Mouse (Mus musculus) spleen, adult 2 months (tissue): ENCODE results near the gene 1700003E16Rik. TPM values are rescaled to one million over a fixed set of nuclear protein-coding genes. Genes with fewer than 3 reads are reported as not detected.

Source experiments
- DNase-seq, 2 experiments: peaks; one replicate each; pipeline versions ENCODE4 v3.0.0 to v3.0.0-alpha.2; 2012 to 2021; ENCODE audit warnings: low spot score in 2 of 2, low read depth in 1 of 2
- H3K27ac ChIP-seq: fragments of 200-500 bp; 2 replicates; pipeline ENCODE4 v1.5.1; 2012; ENCODE audit warnings: low read length, inconsistent platforms; ENCODE audit not compliant: insufficient read depth
- H3K27me3 ChIP-seq: fragments of 200-500 bp; 2 replicates; pipeline ENCODE4 v1.6.1; 2012; ENCODE audit warnings: mild to moderate bottlenecking, moderate library complexity, low read length, inconsistent platforms; ENCODE audit not compliant: control insufficient read depth, insufficient read depth
- H3K36me3 ChIP-seq: fragments of 200-500 bp; 2 replicates; pipeline ENCODE4 v1.6.1; 2012; ENCODE audit warnings: mild to moderate bottlenecking, low read length, inconsistent platforms; ENCODE audit not compliant: control insufficient read depth, insufficient read depth
- H3K4me1 ChIP-seq: fragments of 200-500 bp; 2 replicates; pipeline ENCODE4 v1.6.1; 2011; ENCODE audit warnings: inconsistent platforms; ENCODE audit not compliant: control insufficient read depth, insufficient read depth, insufficient read length
- H3K4me3 ChIP-seq: fragments of 200-500 bp; 2 replicates; pipeline ENCODE4 v1.5.1; 2011; ENCODE audit warnings: mild to moderate bottlenecking, inconsistent platforms; ENCODE audit not compliant: insufficient read depth, insufficient read length; ENCODE audit errors: extremely low read depth
- CTCF ChIP-seq: fragments of 200-500 bp; IDR thresholded peaks from 2 replicates; pipeline ENCODE4 v1.5.1; 2011; ENCODE audit warnings: mild to moderate bottlenecking, inconsistent platforms; ENCODE audit not compliant: insufficient read depth, insufficient read length, insufficient replicate concordance; ENCODE audit errors: extremely low read depth
- POLR2A ChIP-seq: fragments of 200-500 bp; IDR thresholded peaks from 2 replicates; pipeline ENCODE4 v1.6.1; 2011; ENCODE audit warnings: low read depth, low read length, inconsistent platforms
- WGBS: fragments of 180-500 bp; shearing (Covaris S2); methylation state at CpG from one replicate; pipeline ENCODE4 v1.1.7; 2018; 5-methylcytosine and 5-hydroxymethylcytosine counted together
- polyA plus RNA-seq: library from polyadenylated mRNA; depleted of rRNA; stranded (reverse); fragments of >200 nt; gene quantifications from 2 replicates; pipeline ENCODE4 v1.2.3, GENCODE M21; 2012

1700003E16Rik gene
- polyA plus RNA-seq, 1 experiment: 0.05 TPM

DNA sequence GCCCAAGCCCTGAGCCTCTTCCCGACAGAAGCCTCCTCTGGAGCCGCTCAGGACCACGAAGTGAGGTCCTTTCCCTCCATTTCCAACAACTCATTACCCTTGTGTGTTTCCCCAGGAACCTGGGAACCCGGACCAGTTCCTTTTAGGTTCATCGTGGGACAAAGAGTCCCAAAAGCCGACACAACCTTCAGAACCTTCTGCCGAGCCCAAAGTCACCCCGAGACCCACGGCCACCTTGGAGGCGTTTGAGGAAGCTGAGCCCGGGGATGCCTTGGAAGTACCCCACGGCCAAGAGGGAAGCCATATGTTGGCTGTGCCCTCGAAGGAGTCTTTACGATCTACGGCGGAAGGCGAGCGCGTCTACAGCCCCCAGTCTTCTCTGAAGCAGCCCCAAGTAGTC, 5.2 kb downstream of the 1700003E16Rik start:
- H3K36me3 ChIP-seq: no peaks in the 10 kb centered on the region
- H3K4me1 ChIP-seq: peaks cover 4% of the 10 kb centered on the region
- DNase-seq: no peak
- no peak overlapping the region for H3K27ac ChIP-seq
- H3K27me3 ChIP-seq: peaks cover 8% of the 10 kb centered on the region
- WGBS: 17% methylated on average over 19 of the region's 19 CpGs
- peak overlapping the region; percentile 2; the same call in 1 of the 2 replicates for H3K4me3 ChIP-seq
- no peak for TF ChIP-seq CTCF
- no peak for TF ChIP-seq POLR2A

DNA sequence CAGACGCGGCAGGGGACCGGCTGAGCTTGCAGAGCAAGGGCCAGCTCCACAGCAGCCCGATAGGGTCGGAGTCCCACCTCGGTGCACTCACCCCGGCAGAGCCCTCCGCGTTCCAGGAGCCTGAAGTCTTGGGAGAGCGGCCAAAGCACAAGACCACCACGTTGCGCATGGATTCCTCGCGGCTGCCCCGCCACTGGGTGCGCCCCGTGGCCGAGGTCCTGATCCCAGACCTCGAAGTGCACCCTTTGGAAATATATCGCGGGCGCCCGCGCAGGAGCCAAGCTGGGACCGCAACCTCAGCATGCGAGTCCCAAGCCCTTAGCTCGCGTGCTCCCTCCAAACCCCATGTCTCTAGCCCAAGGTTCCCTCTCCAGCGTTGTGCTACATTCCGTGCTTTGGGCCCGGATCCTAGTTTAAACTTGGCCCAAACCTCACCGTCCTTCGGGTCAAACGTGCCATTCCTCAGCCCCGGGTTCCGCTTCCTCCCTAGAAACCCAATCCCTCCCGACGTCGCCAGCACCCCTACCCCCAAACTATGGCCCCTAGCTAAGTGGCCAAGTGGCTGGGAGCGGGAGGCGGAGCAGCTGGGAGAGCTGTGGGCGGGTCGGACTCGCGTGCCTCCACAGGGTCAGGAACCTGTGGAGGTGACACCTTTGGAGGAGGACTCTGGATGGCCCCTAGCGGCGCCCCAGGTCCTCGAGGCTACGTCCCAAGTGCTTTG, 5.9 kb downstream of the 1700003E16Rik start:
- Histone ChIP-seq H3K27ac (no peak overlapping the region), H3K4me3 (peak overlapping the region; percentile 22; the same call in 1 of the 2 replicates), H3K27me3 (peaks cover 7% of the 10 kb centered on the region), H3K36me3 (no peaks in the 10 kb centered on the region), H3K4me1 (peaks cover 3% of the 10 kb centered on the region; the same call in 1 of the 2 replicates)
- no peak for DNase-seq
- 6% methylated on average over 49 of the region's 49 CpGs for WGBS
- TF ChIP-seq POLR2A (no peak), CTCF (no peak)

DNA sequence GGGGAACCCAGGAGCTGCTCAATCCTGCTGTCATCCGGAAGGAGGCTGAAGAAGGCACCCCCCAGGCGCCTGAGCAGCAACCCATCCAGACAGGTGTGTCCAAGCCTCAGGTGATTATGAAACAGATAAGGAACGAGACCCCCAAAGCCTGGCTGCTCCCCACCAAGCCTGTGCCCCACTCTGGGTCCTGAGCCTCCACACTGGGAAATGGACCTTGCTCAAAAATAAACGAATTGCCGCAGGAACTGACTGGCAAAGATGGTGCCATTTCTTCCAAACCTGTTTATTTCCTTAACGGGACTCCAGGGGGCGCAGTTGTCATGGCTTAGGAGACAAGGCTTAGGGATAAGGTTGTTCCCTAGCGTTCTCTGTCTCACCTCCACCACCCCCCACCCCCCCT, 6.5 kb downstream of the 1700003E16Rik start:
- Histone ChIP-seq H3K4me1 (peaks cover 3% of the 10 kb centered on the region; the same call in 1 of the 2 replicates), H3K27me3 (peaks cover 7% of the 10 kb centered on the region), H3K4me3 (peak overlapping the region; percentile 0; the same call in 1 of the 2 replicates), H3K36me3 (no peaks in the 10 kb centered on the region), H3K27ac (no peak overlapping the region)
- WGBS: 2% methylated on average over 8 of the region's 8 CpGs
- peak; percentile 17 to 31 for DNase-seq
- TF ChIP-seq CTCF: peak; percentile 38; the same call in 1 of the 2 replicates
- TF ChIP-seq POLR2A: no peak

DNA sequence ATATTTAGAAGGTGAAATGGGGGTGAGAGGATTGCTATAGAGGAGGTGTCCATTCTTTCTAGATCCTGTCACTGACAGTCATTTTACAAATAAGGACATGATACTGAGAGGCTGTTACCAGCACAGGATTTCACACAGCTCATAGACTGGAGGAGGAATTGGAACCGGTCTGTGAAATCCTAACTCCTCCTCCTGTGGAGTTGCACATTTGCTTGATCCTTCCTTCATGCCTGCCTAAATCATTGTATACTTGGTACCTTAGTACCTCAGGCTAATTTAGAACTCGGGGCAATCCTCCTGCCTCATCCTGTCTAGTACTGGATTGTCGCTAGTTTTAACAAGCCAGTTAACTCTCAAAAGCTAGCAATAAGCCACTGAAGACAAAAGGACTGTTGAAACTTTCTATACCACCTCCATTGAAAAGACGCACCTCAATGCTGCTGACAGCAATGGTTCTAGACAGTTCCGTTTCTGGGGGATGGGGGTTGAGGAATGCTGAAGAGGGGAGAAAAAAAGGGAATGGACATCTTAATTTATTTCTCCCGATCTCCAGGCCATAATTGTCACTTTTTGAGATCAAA, 8.9 kb downstream of the 1700003E16Rik start:
- Histone ChIP-seq H3K36me3 (no peaks in the 10 kb centered on the region), H3K27ac (no peak overlapping the region), H3K4me3 (peak overlapping the region; percentile 86), H3K4me1 (peaks cover 3% of the 10 kb centered on the region; the same call in 1 of the 2 replicates), H3K27me3 (peaks cover 7% of the 10 kb centered on the region)
- TF ChIP-seq CTCF: no peak
- no peak for TF ChIP-seq POLR2A
- no peak for DNase-seq
- WGBS: 3% methylated on average over 6 of the region's 6 CpGs

DNA sequence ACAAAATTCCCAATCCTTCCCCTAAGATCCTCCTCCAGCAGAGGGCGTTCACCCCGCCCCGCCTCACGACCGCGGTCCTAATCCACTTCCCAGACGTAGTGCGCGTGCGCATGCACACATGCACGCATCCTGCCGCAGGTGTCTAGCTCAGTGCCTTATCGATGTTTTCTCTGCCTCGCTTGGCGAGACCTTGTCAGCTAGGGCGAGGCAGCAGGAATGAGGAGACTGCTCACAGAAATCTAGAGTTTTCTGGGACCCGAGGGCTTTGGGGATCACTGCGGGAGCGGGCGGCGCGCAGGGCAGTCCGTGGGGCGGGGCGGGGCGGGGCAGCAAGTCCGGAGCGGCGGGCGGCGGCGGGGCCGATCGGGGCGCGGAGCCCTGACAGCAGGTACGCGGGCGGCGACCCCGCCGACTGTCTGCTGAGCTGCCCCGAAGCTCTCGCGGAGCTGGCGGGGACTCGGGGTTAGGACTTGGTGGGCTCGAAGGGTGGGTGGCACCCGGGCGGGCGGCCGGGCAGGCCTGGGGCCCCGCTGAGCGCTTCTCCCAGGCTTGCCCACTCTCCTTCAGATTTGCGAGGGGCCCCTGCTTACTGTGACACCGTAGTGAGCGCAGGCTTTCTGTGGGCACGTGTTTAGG, 9.5 kb downstream of the 1700003E16Rik start, which contains the start of gene Dctn1:
TSS of gene Dctn1 (plus strand) at position 314 of the 636 bp plus-strand sequence.
- Histone ChIP-seq H3K4me3 (peak within 1 kb of the TSS; percentile 86), H3K4me1 (peaks cover 3% of the 10 kb centered on the region; the same call in 1 of the 2 replicates), H3K36me3 (no peaks in the 10 kb centered on the region), H3K27me3 (peaks cover 7% of the 10 kb centered on the region), H3K27ac (peak within 1 kb of the TSS; percentile 86)
- WGBS: under 1% methylated on average over 58 of the region's 58 CpGs
- TF ChIP-seq POLR2A (peak; percentile 16; the same call in 1 of the 2 replicates), CTCF (peak; percentile 66)
- DNase-seq: peak; percentile 89 to 90

DNA sequence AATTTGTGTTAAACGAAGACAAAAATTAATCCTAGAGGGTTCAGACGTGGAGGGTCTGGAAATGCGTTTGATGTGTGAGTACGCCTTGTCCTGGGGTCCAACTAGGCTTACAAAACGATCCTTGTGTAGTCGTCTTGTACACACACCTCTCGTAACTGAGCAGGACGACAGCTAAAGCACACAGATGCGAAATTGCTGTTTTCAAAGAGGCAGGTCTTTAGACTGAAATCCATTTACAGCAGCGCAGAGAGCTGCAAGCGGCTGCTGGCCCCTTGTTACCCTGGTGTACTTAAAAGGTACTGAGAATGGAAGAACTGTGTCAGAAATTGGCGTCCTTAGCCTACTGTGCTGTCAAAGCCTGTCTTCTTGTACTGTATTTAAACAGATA, 10.0 kb downstream of the 1700003E16Rik start:
- Histone ChIP-seq H3K36me3 (no peaks in the 10 kb centered on the region), H3K27me3 (peaks cover 7% of the 10 kb centered on the region), H3K27ac (no peak overlapping the region), H3K4me3 (peak overlapping the region; percentile 86), H3K4me1 (peaks cover 3% of the 10 kb centered on the region; the same call in 1 of the 2 replicates)
- peak in 1 of 2 experiments; percentile 22 for DNase-seq
- TF ChIP-seq POLR2A: no peak
- TF ChIP-seq CTCF: no peak
- WGBS: under 1% methylated on average over 12 of the region's 12 CpGs
